Mouse (Mus musculus): ENCODE measurements around the gene Gapdhs. TPM values are rescaled to one million over a fixed set of nuclear protein-coding genes. Genes with fewer than 3 reads are reported as not detected.

Gapdhs gene
- not detected in 2 replicates for polyA plus RNA-seq (2012; rRNA removed)

DNA sequence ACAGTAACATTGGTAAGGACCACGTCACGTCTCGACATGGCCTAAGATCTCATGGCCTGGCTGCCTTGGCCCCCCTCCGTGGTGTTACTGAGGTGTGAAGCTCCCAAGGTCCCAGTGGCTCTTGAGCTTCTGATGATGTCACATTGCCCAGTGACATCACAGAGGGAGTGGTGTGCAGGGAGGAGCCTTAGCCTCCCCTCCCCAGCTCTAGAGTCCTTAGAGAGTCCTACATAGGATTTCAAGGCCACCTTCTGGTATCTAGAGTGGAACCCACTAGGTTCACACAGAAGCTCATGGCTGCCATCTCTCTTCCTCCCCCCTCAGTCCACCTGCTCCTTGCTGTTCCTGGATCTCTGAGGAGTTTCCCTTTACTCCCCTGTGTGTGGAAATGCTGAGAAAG, at the start of gene Gapdhs:
TSS of gene Gapdhs (minus strand) at position 65 of the 400 bp plus-strand sequence.

DNA sequence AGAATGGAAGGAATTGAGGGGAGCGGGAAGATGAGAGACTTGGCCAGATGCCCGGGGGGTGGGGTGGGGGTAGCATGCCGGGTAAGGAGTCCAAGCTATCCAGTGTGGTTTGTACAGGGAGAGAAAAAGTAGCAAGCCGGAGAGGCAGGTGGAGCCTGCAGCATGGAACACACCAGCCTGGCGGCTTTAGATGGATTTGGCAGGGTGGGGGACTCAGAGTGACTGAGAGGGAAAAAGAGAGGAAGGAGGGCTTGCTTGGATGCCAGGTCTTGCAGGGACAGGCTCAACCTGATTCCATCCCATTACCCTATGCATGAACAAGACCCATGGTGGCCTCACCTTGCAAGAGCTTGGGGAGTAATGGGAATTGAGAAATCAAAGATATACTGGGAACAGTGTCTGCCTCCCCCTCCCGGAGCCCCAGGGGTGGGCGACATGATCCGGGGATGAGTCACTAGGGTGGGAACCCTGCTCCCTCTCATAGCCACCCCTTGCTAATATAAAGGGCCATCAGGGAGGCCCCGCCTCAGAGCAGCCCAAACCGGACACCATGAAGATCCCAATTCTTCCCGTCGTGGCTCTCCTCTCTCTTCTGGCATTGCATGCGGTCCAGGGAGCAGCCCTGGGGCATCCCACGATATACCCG, 44.0 kb upstream of the Gapdhs start, which contains the start of gene Krtdap:
TSS of gene Krtdap (plus strand) at position 520 of the 646 bp plus-strand sequence.

DNA sequence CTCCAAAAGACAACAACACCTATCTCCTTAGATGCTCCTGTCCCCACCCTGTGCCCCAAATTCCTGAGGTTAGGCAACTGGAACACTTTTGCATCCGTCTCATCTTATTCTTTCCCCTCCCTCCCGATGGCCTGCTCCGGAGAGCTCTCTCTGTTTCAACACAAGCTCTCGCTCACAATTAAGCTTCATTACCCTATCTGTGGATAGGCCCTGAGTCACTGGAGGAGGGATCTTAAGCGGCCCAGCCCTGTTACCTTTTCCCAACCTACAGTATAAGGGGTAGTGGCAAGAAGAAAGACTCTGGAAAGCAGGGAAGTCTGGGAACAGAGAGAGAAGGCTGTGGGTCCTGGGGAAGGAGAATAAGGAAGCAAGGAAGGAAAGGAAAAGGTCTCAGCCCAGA, 20.0 kb upstream of the Gapdhs start, which contains the start of gene Dmkn:
TSS of gene Dmkn (plus strand) at position 301 of the 400 bp plus-strand sequence.

DNA sequence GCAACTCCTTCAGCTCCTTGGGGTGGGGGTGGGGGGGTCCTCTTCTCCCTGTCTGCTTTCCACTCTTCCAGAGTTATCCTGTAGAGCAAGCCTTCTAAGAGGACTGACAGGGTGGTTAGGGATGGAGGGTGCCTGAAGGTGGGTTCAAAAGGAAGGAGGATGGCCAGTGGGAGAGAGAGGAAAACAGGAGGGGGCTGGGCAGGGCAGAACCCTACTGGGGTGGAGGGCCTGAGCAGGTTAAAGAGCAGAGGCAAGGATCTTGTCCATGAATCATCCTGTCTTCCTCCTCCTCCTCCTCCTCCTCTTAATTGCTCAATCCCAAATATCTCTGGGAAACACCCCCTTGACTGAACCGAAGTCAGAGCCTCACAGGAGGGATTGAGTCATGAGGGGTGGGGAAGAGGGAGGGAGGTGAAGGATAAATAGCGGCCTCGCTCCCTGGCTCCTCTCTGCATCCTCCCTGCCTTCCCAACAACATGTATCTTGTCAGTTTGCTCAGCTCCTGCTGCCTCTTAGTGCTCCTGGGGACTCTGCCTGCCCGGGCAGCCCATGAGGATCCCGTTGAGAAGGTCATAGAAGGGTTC, 7.7 kb upstream of the Gapdhs start, which contains the start of gene Sbsn:
TSS of gene Sbsn (plus strand) at position 386 of the 584 bp plus-strand sequence.

DNA sequence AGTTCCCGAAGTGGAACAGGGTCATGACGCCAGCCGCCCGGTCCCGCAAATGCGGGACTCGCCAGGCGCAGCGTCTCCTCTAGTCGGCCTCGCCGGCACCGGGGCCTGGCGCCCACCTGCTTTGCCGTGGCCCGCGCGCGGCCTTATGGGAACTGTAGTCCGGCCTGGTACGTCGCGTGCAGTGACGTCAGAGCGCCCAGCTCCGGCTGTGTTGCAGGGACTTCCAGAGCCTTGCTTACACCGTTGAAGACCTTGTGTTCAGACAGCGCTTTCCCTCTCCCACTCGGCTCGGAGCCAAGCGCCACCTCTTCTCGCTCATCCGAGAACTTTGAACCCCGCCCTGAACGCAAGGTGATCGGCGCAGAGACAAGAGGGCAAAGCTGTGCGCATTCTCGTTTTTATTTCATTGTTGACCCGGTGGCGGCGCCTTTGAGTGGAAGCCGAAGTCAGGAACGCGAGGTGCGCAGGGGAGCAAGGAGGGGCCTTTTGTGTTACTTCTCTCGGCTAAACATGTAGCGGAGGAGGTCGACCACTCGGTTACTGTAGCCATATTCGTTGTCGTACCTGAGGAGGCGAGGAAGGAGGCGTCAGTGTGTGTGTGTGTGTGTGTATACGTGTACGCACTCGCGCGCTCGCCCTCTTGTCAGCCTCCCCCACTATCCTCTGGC, 14.0 kb downstream of the Gapdhs start, which contains the start of gene Tmem147:
TSS of gene Tmem147 (minus strand) at position 145 of the 668 bp plus-strand sequence.

DNA sequence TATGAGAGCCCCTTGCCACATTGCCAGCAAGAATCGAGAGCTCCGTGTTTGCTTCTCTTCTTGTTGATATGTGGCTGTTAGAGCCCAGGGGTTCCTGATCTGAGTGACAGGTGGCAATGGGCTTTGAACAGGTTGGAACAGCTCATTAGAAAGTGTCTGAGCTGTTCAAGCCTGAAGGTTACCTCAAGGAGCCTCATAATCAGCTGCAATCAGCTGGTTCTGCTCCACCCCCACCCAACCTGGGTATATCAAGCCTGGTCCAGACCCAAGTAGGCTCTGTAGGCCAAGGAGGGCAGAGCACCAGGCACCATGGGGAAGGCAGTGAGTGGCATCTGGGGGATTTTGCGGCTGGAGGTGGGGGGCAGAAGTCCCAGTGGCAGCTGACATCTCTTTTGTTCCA, 31.5 kb downstream of the Gapdhs start, which contains the start of gene Atp4a:
TSS of gene Atp4a (plus strand) at position 268 of the 400 bp plus-strand sequence.

DNA sequence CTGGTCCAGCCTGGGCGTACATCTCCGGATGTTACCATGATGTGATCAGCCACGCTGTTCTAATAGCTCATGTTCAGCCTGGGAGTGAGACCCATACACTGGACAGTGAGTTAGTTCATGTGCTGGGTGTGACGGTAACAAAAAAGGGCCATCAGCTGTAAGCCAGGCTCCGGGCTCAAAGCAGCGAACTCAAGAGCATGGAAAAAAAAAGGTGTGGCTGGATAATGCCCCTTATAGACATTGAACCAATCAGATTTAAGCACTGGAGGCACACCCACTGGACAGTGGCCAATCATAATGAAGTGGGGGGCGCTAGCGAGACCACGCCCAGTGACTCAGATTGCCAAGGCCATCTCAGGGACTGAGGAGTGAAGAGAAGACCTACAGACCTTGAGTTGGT, 44.9 kb downstream of the Gapdhs start, which contains the start of gene 2200002J24Rik:
TSS of gene 2200002J24Rik (plus strand) at position 338 of the 400 bp plus-strand sequence.

Other genes with a start within 250 kb of the Gapdhs start
- gene Arhgap33, start 208.6 kb downstream of the Gapdhs start, polyA plus RNA-seq (2012; rRNA removed) = 26.8 and 28.0 TPM in 2 replicates
- gene Hspb6, start 191.5 kb downstream of the Gapdhs start, polyA plus RNA-seq (2012; rRNA removed) = 35.0 and 43.0 TPM in 2 replicates
- gene Proser3, start 191.4 kb downstream of the Gapdhs start, polyA plus RNA-seq (2012; rRNA removed) = 16.8 and 22.1 TPM in 2 replicates
- 38.6 and 52.1 TPM in 2 replicates for gene Lin37, start 183.8 kb downstream of the Gapdhs start, polyA plus RNA-seq (2012; rRNA removed)
- 54.3 and 70.9 TPM in 2 replicates for gene U2af1l4, start 180.4 kb downstream of the Gapdhs start, polyA plus RNA-seq (2012; rRNA removed)
- gene Gm49396, start 180.3 kb downstream of the Gapdhs start, polyA plus RNA-seq (2012; rRNA removed) = 1.2 and 1.7 TPM in 2 replicates
- 84.6 and 110 TPM in 2 replicates for gene Psenen, start 180.1 kb downstream of the Gapdhs start, polyA plus RNA-seq (2012; rRNA removed)
- 5.7 and 6.6 TPM in 2 replicates for gene Igflr1, start 178.3 kb downstream of the Gapdhs start, polyA plus RNA-seq (2012; rRNA removed)
- gene Kmt2b, start 155.0 kb downstream of the Gapdhs start, polyA plus RNA-seq (2012; rRNA removed) = 57.6 and 63.3 TPM in 2 replicates
- gene Zbtb32, start 144.8 kb downstream of the Gapdhs start, polyA plus RNA-seq (2012; rRNA removed) = 0.88 and 1.4 TPM in 2 replicates
- 174 and 233 TPM in 2 replicates for gene Upk1a, start 130.8 kb downstream of the Gapdhs start, polyA plus RNA-seq (2012; rRNA removed)
- 216 and 385 TPM in 2 replicates for gene Cox6b1, start 117.5 kb downstream of the Gapdhs start, polyA plus RNA-seq (2012; rRNA removed)
- gene Etv2, start 107.8 kb downstream of the Gapdhs start, polyA plus RNA-seq (2012; rRNA removed) = not detected in 2 replicates
- gene Rbm42, start 93.4 kb downstream of the Gapdhs start, polyA plus RNA-seq (2012; rRNA removed) = 104 and 110 TPM in 2 replicates
- 17.8 and 20.4 TPM in 2 replicates for gene Haus5, start 78.7 kb downstream of the Gapdhs start, polyA plus RNA-seq (2012; rRNA removed)
- gene Pmis2, start 72.1 kb downstream of the Gapdhs start, polyA plus RNA-seq (2012; rRNA removed) = not detected in 2 replicates
- gene 2200002J24Rik, start 44.8 kb downstream of the Gapdhs start, polyA plus RNA-seq (2012; rRNA removed) = 1.6 and 4.1 TPM in 2 replicates
- gene Atp4a, start 31.5 kb downstream of the Gapdhs start, polyA plus RNA-seq (2012; rRNA removed) = 1.9 and 3.4 TPM in 2 replicates
- gene Tmem147, start 14.1 kb downstream of the Gapdhs start, polyA plus RNA-seq (2012; rRNA removed) = 293 and 358 TPM in 2 replicates
- gene Sbsn, start 7.8 kb upstream of the Gapdhs start, polyA plus RNA-seq (2012; rRNA removed) = 7.5 and 9.7 TPM in 2 replicates
- 36.0 and 40.0 TPM in 2 replicates for gene Dmkn, start 20.1 kb upstream of the Gapdhs start, polyA plus RNA-seq (2012; rRNA removed)
- gene Krtdap, start 44.2 kb upstream of the Gapdhs start, polyA plus RNA-seq (2012; rRNA removed) = not detected in 2 replicates
- 5.7 and 6.9 TPM in 2 replicates for gene Ffar2, start 80.1 kb upstream of the Gapdhs start, polyA plus RNA-seq (2012; rRNA removed)
- not detected in 2 replicates for gene Ffar3, start 112.5 kb upstream of the Gapdhs start, polyA plus RNA-seq (2012; rRNA removed)
- gene Ffar1, start 117.9 kb upstream of the Gapdhs start, polyA plus RNA-seq (2012; rRNA removed) = 0.02 and 0.07 TPM in 2 replicates
- 1.4 and 1.6 TPM in 2 replicates for gene Cd22, start 136.7 kb upstream of the Gapdhs start, polyA plus RNA-seq (2012; rRNA removed)
- gene Mag, start 171.2 kb upstream of the Gapdhs start, polyA plus RNA-seq (2012; rRNA removed) = 0.99 and 1.1 TPM in 2 replicates
- 3.6 and 6.3 TPM in 2 replicates for gene Hamp2, start 181.0 kb upstream of the Gapdhs start, polyA plus RNA-seq (2012; rRNA removed)
- gene Hamp, start 200.4 kb upstream of the Gapdhs start, polyA plus RNA-seq (2012; rRNA removed) = 2.3 and 5.6 TPM in 2 replicates
- 245 and 388 TPM in 2 replicates for gene Usf2, start 213.1 kb upstream of the Gapdhs start, polyA plus RNA-seq (2012; rRNA removed)
- gene Lsr, start 229.8 kb upstream of the Gapdhs start, polyA plus RNA-seq (2012; rRNA removed) = 139 and 178 TPM in 2 replicates
- gene Fam187b, start 230.1 kb upstream of the Gapdhs start, polyA plus RNA-seq (2012; rRNA removed) = 3.3 and 3.7 TPM in 2 replicates

Data from ovary, adult 2 months (tissue).